Mouse (Mus musculus) forebrain, postnatal 0 days (tissue): ENCODE results near the gene Cxcl10. TPM values are rescaled to one million over a fixed set of nuclear protein-coding genes. Genes with fewer than 3 reads are reported as not detected.

Experiments used
- ATAC-seq: fragments of 200-750 bp; cut with Nextera tagmentation; 2 replicates; pipeline ENCODE4 v1.8.0; 2017; ENCODE audit warnings: mild to moderate bottlenecking, moderate library complexity
- DNase-seq: peaks from one replicate; pipeline ENCODE4 v3.0.0-alpha.2; 2015
- H3K27ac ChIP-seq: fragments of 300-500 bp; sonication (generic); 2 replicates; pipeline ENCODE4 v1.5.1; 2014; ENCODE audit warnings: low read depth, mild to moderate bottlenecking, antibody characterized with exemption, low read length, moderate library complexity, mixed read lengths
- H3K27me3 ChIP-seq: fragments of 300-500 bp; sonication (generic); 2 replicates; pipeline ENCODE4 v1.6.1; 2014; ENCODE audit warnings: mild to moderate bottlenecking, low read length, mixed read lengths; ENCODE audit not compliant: insufficient read depth
- H3K36me3 ChIP-seq: fragments of 300-500 bp; sonication (generic); 2 replicates; pipeline ENCODE4 v1.6.1; 2014; ENCODE audit warnings: mild to moderate bottlenecking, moderate library complexity; ENCODE audit not compliant: insufficient read depth
- H3K4me1 ChIP-seq: fragments of 300-500 bp; sonication (generic); 2 replicates; pipeline ENCODE4 v1.6.1; 2014; ENCODE audit warnings: antibody characterized with exemption; ENCODE audit not compliant: insufficient read depth
- H3K4me2 ChIP-seq: fragments of 300-500 bp; sonication (generic); 2 replicates; pipeline ENCODE4 v1.6.1; 2014; ENCODE audit warnings: low read depth, mild to moderate bottlenecking, moderate library complexity
- H3K4me3 ChIP-seq: fragments of 300-500 bp; sonication (generic); 2 replicates; pipeline ENCODE4 v1.5.1; 2014; ENCODE audit warnings: low read depth, low read length, mixed read lengths
- H3K9ac ChIP-seq: fragments of 300-500 bp; sonication (generic); 2 replicates; pipeline ENCODE4 v1.6.1; 2014; ENCODE audit warnings: mild to moderate bottlenecking
- H3K9me3 ChIP-seq: fragments of 300-500 bp; sonication (generic); 2 replicates; pipeline ENCODE4 v1.6.1; 2016; ENCODE audit warnings: low read length
- CTCF ChIP-seq: sonication (generic); IDR thresholded peaks from 2 replicates; pipeline ENCODE4 v1.5.1; 2016; ENCODE audit warnings: antibody characterized with exemption, control low read depth, low read depth
- WGBS: fragments of 180-500 bp; shearing (Covaris S2); extraction: QIAGEN DNeasy Blood & Tissue Kit; methylation state at CpG from one replicate; pipeline ENCODE4 v1.1.7; 2014; 5-methylcytosine and 5-hydroxymethylcytosine counted together
- polyA plus RNA-seq: library from polyadenylated mRNA; unstranded; fragments of >200 nt; fragmentation: Nextera tagmentation; extraction: Ambion mirVana; gene quantifications from 2 replicates; pipeline ENCODE4 v1.2.1, GENCODE M21; 2015
- total RNA-seq: library from RNA; depleted of rRNA; stranded (reverse); fragments of >200 nt; gene quantifications from 2 replicates; pipeline ENCODE4 v1.2.3, GENCODE M21; 2014; rRNA removed

The Cxcl10 gene
- total and polyA plus RNA-seq, 2 experiments from 2014 or later, result 0.28 to 0.86 TPM

- 93% methylated on average over 3 of the region's 3 CpGs for WGBS
- TF ChIP-seq CTCF, result no peak
- no peak overlapping the region for H3K4me2 ChIP-seq
- peaks cover 59% of the 10 kb centered on the region for H3K36me3 ChIP-seq
- H3K4me3 ChIP-seq, result no peak overlapping the region
- no peak overlapping the region for H3K27ac ChIP-seq
- no peak for DNase-seq
- H3K9me3 ChIP-seq, result no peaks in the 10 kb centered on the region
- no peaks in the 10 kb centered on the region for H3K27me3 ChIP-seq
- peaks cover 8% of the 10 kb centered on the region; the same call in 1 of the 2 replicates for H3K4me1 ChIP-seq
- ATAC-seq, result no peak
- H3K9ac ChIP-seq, result no peak overlapping the region
Measured at GRCm38 (mm10) chr5:92304291-92304690, 44.4 kb downstream of the Cxcl10 start.

DNA sequence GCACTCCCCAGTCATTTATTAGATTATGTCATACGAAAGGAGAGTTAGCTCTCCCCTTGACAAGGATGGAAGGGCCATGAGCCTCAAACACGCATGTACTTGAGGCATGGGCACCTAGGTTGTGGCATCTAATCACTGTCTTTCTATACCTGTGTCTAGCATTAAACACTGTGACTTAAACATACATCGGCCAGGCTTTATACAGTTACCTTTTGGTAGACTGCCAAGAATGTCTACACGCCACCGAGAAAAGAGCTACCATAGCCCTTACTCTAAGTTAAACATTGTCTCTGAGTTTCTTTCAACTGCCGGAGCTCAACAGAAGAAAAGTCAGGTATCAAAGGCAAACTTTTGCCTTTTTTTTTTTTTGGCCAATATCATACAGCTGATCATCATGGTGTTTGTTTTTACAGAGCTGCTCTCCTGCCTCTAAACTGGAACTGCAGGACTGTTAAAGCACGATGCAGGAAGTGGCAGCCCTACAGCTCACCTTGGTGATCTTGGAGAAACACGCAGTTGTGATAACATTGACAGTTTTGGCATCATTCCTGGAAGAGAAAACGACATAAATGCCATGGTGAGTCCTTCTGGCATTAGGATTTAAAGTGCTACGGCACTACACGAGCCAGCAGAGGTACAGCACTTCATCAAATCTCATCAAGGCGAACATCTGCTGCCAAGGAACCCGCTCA lies 46.4 kb downstream of the Cxcl10 start:
- ATAC-seq (no peak), DNase-seq (no peak)
- Histone ChIP-seq H3K4me1 (no peaks in the 10 kb centered on the region), H3K9me3 (no peaks in the 10 kb centered on the region), H3K27me3 (no peaks in the 10 kb centered on the region), H3K36me3 (peaks cover 70% of the 10 kb centered on the region), H3K4me3 (no peak overlapping the region), H3K27ac (no peak overlapping the region), H3K4me2 (no peak overlapping the region), H3K9ac (no peak overlapping the region)
- 81% methylated on average over 13 of the region's 13 CpGs for WGBS
- no peak for TF ChIP-seq CTCF

Other genes with a start within 250 kb of the Cxcl10 start
- gene Uso1, start 211.0 kb downstream of the Cxcl10 start, total RNA-seq, result 18.9 and 19.1 TPM in 2 replicates
- 19.6 and 24.8 TPM in 2 replicates for gene Uso1, start 211.0 kb downstream of the Cxcl10 start, polyA plus RNA-seq
- gene U90926, start 133.5 kb downstream of the Cxcl10 start, total RNA-seq, result not detected in 2 replicates
- not detected in 2 replicates for gene U90926, start 133.5 kb downstream of the Cxcl10 start, polyA plus RNA-seq
- gene Ppef2, start 92.6 kb downstream of the Cxcl10 start, total RNA-seq, result 0.08 and 0.24 TPM in 2 replicates
- gene Ppef2, start 92.6 kb downstream of the Cxcl10 start, polyA plus RNA-seq, result 0.31 and 0.44 TPM in 2 replicates
- gene Naaa, start 70.7 kb downstream of the Cxcl10 start, total RNA-seq, result 22.5 and 33.1 TPM in 2 replicates
- 15.4 and 23.6 TPM in 2 replicates for gene Naaa, start 70.7 kb downstream of the Cxcl10 start, polyA plus RNA-seq
- 22.5 and 32.0 TPM in 2 replicates for gene Sdad1, start 38.4 kb downstream of the Cxcl10 start, total RNA-seq
- gene Sdad1, start 38.4 kb downstream of the Cxcl10 start, polyA plus RNA-seq, result 21.6 and 27.9 TPM in 2 replicates
- not detected in 2 replicates for gene Cxcl9, start 20.8 kb downstream of the Cxcl10 start, total RNA-seq
- gene Cxcl9, start 20.8 kb downstream of the Cxcl10 start, polyA plus RNA-seq, result not detected in 2 replicates
- 3.0 and 3.5 TPM in 2 replicates for gene Art3, start 17.1 kb downstream of the Cxcl10 start, total RNA-seq
- 8.0 and 9.4 TPM in 2 replicates for gene Art3, start 17.1 kb downstream of the Cxcl10 start, polyA plus RNA-seq
- gene Nup54, start 86.3 kb upstream of the Cxcl10 start, total RNA-seq, result 80.1 and 94.5 TPM in 2 replicates
- gene Nup54, start 86.3 kb upstream of the Cxcl10 start, polyA plus RNA-seq, result 35.1 and 43.7 TPM in 2 replicates
- 123 and 149 TPM in 2 replicates for gene Scarb2, start 157.9 kb upstream of the Cxcl10 start, total RNA-seq
- gene Scarb2, start 157.9 kb upstream of the Cxcl10 start, polyA plus RNA-seq, result 19.4 and 23.1 TPM in 2 replicates
- 0.81 and 1.8 TPM in 2 replicates for gene Fam47e, start 206.2 kb upstream of the Cxcl10 start, total RNA-seq
- 2.0 and 3.1 TPM in 2 replicates for gene Fam47e, start 206.2 kb upstream of the Cxcl10 start, polyA plus RNA-seq